Mouse (Mus musculus): ENCODE measurements around the gene Gm3839. TPM values are rescaled to one million over a fixed set of nuclear protein-coding genes. Genes with fewer than 3 reads are reported as not detected.

The Gm3839 gene
- polyA plus RNA-seq, 1 experiment from 2014 or later, result 1.3 TPM

DNA sequence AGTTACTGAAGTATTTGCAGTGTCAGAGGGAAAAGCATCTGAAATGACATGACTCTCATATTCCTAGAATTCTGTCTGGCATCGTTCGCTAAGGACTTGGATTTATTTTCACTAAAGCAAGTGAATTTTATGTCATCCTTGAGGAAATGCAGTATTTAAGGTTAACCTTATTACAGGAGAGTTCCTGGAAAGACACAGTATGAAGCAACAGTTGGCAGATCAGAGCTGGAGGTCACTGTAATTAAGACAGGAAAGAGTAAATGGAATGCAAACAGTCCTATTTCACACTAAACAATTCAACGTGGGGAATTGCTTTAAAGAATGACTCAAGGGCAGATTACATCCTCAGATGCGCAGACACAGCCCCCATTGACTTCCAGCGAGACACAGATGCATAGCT is 112.0 kb downstream of the Gm3839 start:
- H3K27ac ChIP-seq (ENCODE audit: low read depth, low read length), result no peak overlapping the region
- H3K4me1 ChIP-seq (ENCODE audit: control insufficient read depth, insufficient read depth, low read depth, low read length), result no peaks in the 10 kb centered on the region
- 59% methylated on average over 5 of the region's 5 CpGs for WGBS
- H3K27me3 ChIP-seq (replicated peaks; ENCODE audit: control insufficient read depth, insufficient read depth, low read length), result no peaks in the 10 kb centered on the region
- no peak for ATAC-seq
- H3K36me3 ChIP-seq (ENCODE audit: control insufficient read depth, insufficient read depth, low read length), result no peaks in the 10 kb centered on the region
- H3K9me3 ChIP-seq (ENCODE audit: control insufficient read depth, low read length), result no peaks in the 10 kb centered on the region
- H3K4me2 ChIP-seq (ENCODE audit: low read length), result no peak overlapping the region
- no peak overlapping the region for H3K4me3 ChIP-seq (ENCODE audit: low read length)
- no peak overlapping the region for H3K9ac ChIP-seq (ENCODE audit: low read depth, low read length)

DNA sequence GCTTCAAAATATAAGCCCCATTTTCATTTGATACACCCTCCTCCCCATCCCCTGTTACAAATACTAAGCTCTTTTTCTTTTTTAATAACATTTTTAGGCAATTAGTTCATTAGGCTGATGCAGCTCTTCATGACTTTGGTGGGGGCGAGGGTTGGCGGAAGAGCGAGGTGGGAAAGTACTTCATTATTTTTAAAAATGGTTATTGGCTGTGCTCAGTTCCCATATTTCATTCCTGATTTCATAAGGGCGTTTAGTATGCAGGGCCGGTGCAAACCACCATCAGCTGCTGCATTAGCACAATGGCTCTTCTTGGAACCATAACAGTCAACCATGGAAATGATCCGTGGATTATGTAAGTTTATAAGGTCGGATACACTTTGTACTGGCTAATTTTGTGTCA is 124.4 kb downstream of the Gm3839 start:
- Histone ChIP-seq H3K36me3 (ENCODE audit: control insufficient read depth, insufficient read depth, low read length) (no peaks in the 10 kb centered on the region), H3K27me3 (replicated peaks; ENCODE audit: control insufficient read depth, insufficient read depth, low read length) (no peaks in the 10 kb centered on the region), H3K9me3 (ENCODE audit: control insufficient read depth, low read length) (0 out of 2 replicates have a peak, but pooled peaks cover 4% of the 10 kb centered on the region), H3K4me2 (ENCODE audit: low read length) (no peak overlapping the region), H3K4me3 (ENCODE audit: low read length) (no peak overlapping the region), H3K4me1 (ENCODE audit: control insufficient read depth, insufficient read depth, low read depth, low read length) (no peaks in the 10 kb centered on the region), H3K27ac (ENCODE audit: low read depth, low read length) (no peak overlapping the region), H3K9ac (ENCODE audit: low read depth, low read length) (no peak overlapping the region)
- ATAC-seq, result no peak
- 82% methylated on average over 7 of the region's 7 CpGs for whole genome bisulfite sequencing

Small RNA genes lying within 50 kb of the gene (microRNA-seq; reads per million reads assigned to microRNA genes)
- not detected for gene Mir5124b

Other genes with a start within 250 kb of the Gm3839 start
- 8.4 and 8.5 TPM in 2 replicates for gene Fhit, start 194.7 kb downstream of the Gm3839 start, polyA plus RNA-seq (2015; fragmentation: Nextera tagmentation; extraction: Ambion mirVana)
- gene Ptprg, start 196.8 kb upstream of the Gm3839 start, polyA plus RNA-seq (2015; fragmentation: Nextera tagmentation; extraction: Ambion mirVana), result 38.5 and 44.5 TPM in 2 replicates

All from hindbrain, embryonic 16.5 days (tissue).